Mouse (Mus musculus) gastrocnemius, postnatal 14 days (tissue): Measurements from ENCODE around the gene Pld4. TPM values are rescaled to one million over a fixed set of nuclear protein-coding genes. Genes with fewer than 3 reads are reported as not detected.

ENCODE experiments used
- DNase-seq: peaks from one replicate; pipeline ENCODE4 v3.0.0; 2021; ENCODE audit warnings: mixed read lengths
- intact Hi-C: fragments of 180-260 bp; cut with DNase I; formaldehyde crosslinking; loops from one replicate; pipeline ENCODE4 v1.15.1; 2025; ENCODE audit warnings: low total_unique reads
- total RNA-seq, 2 experiments: library from RNA; stranded (reverse); gene quantifications; 2 replicates each; pipeline ENCODE4 v1.2.3; 2021

Pld4 gene
- total RNA-seq, 2 experiments from 2014 or later: 3.2 to 4.1 TPM

DNA sequence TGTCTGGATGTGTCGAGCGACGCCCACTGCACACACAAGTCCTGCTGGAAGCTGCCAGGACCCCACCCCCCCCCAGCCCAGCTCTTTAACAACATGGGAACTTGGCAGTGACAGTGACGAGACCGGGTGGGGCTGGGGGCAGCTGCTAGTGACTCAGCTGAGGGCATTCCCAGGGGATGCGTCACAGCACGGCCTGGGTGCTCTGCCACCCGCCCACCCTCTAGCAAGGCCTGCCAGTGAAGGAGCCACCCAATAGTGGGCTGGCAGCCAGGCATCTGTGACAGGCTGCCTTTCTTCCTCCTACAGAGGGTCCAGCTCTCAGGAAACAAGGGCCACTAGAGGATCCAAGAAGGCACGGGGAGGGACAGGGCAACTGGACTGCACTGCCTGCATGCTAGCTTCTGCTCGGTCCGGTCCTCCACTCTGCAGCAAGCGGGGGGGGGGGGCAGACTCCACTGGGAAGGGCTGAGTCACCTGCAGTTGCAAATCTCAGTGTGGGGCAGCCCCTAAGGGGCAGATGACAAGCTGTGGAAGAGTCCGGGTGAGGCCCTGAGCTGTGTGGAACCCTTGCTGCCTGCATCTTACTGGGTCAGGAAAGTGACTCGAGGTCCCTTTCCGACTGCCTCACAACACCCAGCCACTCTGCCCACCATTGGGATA, 37.3 kb downstream of the Pld4 start:
- intact Hi-C loops: no loop called here
- peak; percentile 40 for DNase-seq

- DNase-seq: peak; percentile 41
Measured at GRCm38 (mm10) chr12:112798332-112798681, 37.9 kb downstream of the Pld4 start.

DNA sequence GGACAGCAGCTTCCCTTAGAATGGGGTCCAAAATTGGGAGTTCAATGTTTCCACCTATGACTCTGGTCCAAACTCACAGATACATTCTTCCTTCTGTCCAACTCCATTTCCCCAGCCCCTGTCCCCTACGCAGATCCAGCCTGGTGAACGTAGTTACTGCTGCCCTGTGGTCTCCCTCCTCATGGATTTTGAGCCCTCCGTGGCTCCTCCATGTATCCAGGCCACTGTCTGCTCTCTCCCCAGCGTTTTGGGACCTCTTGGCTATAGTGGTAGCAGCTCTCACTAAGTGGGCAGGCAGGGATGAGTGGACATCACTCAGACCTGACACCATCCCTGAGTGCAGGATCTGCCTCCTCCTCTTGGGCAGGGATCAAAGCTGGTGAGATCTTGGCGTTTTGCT, 38.3 kb downstream of the Pld4 start:
- intact Hi-C loops: no loop called here
- DNase-seq: no peak

More at GRCm38 (mm10) chr12:112798332-112798681, 37.9 kb downstream of the Pld4 start:
- intact Hi-C loops: no loop called here

DNA sequence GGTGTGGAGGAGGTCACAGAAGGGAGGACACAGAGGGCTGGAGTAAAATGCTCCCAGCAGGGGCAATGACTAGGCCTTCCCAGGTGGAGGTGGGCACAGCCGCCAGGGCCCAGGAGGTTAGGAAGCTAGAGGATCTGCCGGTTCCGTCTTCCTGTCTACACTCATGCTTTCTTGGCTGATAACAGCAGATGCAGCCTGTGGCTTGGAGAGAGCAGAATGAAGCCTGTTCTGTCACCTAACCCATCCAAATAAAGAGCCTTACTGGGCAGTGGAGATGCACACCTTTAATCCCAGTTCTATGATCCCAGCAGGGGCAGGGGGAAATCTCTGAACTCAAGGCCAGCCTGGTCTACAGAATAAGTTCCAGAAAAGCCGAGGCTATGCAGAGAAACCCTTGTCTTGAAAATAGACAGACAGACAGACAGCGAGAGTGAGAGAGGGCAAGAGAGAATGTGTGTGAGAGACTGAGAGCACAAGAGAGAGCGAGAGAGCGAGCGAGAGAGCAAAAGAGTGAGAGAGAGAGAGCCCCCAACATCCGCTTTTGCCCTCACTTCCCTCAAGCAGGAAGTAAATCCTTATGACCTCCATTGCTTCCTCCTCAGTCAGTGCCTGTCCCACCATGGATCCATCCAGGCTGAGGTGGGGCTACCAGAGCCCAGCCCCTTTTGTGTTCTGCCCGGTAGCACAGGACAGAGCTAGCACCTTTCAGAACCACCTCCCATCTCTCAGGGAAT, 38.9 kb downstream of the Pld4 start:
- intact Hi-C loops: no loop called here
- DNase-seq: peak; percentile 4

- peak; percentile 63 for DNase-seq
- intact Hi-C loops: loop anchor here (5.0 kb wide), 1 partner anchor 42 kb away; no protein-coding TSS in a partner anchor
Measured at GRCm38 (mm10) chr12:112800476-112800875, 40.0 kb downstream of the Pld4 start.

- peak; percentile 57 for DNase-seq
- intact Hi-C loops: loop anchor here (5.0 kb wide), 1 partner anchor 40 kb away; no protein-coding TSS in a partner anchor
Measured at GRCm38 (mm10) chr12:112801864-112802846, 41.7 kb downstream of the Pld4 start, which contains the start of gene Ahnak2. Gene Ahnak2 (minus strand): TSS chr12:112802657.

GRCm38 (mm10) chr12:112802917-112803316, 42.5 kb downstream of the Pld4 start:
- DNase-seq: peak; percentile 3
- intact Hi-C loops: loop anchor here (5.0 kb wide), 1 partner anchor 39 kb away; no protein-coding TSS in a partner anchor

- DNase-seq: no peak
- intact Hi-C loops: loop anchor here (5.0 kb wide), 1 partner anchor 38 kb away; no protein-coding TSS in a partner anchor
Measured at GRCm38 (mm10) chr12:112804046-112804445, 43.6 kb downstream of the Pld4 start.

- intact Hi-C loops: no loop called here
- DNase-seq: no peak
Measured at GRCm38 (mm10) chr12:112806044-112806443, 45.6 kb downstream of the Pld4 start.

- DNase-seq: peak; percentile 4
- intact Hi-C loops: no loop called here
Measured at GRCm38 (mm10) chr12:112807796-112808195, 47.3 kb downstream of the Pld4 start.

DNA sequence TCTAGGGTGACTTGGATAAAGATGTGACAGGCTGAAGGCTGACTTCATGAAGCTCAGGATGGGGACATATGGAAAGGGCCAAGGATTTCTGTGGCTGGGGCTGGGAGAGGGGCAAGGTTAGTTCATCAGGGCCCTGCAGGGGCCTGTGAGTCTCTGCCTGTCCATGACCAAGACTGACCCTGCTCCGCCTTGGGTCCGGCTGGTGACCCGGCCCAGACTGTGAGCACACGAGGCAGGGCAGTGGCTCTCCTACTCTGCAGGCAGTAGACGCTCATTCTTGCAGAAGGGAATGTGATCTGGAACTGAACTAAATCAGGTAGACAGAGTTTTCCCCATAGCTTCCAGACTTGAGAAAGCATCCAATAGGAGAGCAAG, 47.7 kb downstream of the Pld4 start:
- intact Hi-C loops: no loop called here
- peak; percentile 7 for DNase-seq

- peak; percentile 92 for DNase-seq
- intact Hi-C loops: no loop called here
Measured at GRCm38 (mm10) chr12:112808587-112809364, 48.3 kb downstream of the Pld4 start, which contains the start of gene Clba1. Gene Clba1 (plus strand): TSS chr12:112808937.

DNA sequence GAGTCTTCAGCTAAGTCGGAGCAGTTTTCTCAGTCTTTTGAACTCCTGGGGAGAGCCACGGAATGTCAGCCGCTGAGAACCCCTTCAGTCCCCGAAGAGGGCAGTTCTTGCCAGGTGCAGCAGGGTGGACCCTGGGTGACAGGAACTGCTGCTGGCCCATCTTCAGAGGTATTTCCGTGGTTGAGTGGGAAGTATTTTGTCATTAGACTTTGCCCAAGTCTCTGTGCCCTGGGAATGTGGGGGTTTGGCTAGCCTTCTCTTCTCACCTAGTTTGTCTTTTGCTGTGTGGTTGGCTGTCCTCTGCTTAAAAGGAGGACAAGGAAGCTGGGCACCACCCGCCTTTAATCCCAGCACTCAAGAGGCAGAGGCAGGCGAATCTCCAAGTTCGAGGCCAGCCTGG, 49.2 kb downstream of the Pld4 start:
- intact Hi-C loops: no loop called here

GRCm38 (mm10) chr12:112810092-112810885, 49.8 kb downstream of the Pld4 start:
- DNase-seq: no peak
- intact Hi-C loops: no loop called here

More for the DNA sequence above, 49.2 kb downstream of the Pld4 start:
- no peak for DNase-seq

DNA sequence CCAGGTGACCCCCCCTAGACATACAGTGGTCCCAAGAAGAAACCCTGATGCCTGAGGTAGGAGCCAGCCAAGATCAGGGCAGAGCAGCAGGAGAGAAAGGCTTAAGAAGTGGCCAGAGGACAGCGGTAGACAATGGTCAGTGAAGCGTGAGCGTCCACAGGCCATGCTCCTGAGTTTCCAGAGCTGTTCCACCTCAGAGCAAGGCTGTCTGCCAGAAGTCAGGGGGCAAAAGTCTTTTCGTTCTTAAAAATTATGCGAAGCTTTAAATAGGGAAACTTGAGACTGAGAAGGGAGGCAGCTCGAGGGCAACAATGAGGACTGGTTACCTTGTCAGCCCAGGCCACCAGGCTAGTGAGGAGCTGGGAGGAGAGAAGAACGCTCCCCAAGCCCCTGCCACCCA, 52.9 kb downstream of the Pld4 start:
- DNase-seq: no peak
- intact Hi-C loops: no loop called here

DNA sequence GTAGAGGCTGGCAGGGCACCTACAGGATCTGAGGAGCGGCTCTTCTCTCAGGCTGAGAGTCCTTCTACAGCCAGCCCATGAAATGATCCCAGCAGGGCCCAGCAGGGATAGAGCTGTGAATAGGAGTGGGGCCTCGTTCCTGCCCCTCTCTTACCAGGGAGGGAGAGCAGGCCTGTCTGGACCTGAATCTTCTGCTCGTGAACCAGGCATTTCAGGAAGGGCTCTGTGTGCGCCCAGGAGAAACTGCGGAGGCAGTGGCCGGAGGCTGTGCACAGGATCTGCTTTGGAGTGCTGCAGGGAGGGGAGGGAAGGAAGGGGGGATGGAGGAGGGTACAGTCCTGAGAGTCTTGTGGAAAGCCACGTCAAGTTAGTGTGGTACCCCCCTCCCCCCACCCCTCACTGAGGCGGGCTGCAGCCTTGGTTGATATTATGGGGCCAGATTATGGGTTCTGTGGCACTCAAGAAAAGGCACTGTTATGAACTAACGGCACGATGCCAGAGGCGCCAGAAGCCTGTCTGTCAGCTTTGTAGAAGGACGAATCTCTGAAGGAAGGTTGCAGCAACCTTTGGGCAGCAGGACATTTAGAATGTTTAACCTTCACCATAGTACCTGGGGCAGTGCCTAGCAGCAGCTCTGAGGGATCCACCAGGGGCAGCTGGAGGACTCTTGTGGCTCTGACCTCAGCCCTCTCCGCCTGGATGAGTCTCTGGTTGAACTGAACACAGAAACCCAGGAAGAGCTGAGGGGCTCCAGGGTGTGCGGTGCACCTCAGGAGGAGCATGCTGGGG, 54.4 kb downstream of the Pld4 start:
- no peak for DNase-seq
- intact Hi-C loops: no loop called here

DNA sequence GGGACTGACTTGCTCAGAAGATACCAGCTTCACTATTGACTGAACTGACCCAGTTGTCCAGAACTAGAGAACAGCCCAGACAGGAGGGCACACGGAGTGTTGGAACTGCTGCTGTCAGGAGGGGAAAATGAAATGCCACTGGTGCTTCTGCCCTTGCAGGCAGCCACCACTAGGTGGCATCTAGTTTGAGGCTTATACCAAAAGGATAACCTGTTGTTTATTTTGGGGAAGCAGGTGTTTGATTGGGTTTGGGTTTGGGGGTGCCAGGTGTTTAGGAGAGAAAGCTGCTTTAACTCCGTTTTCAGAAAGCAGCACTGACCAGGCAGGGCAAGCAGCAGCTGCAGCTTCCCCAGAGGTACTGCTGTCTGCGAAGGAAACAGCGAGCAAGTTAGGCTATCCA, 55.8 kb downstream of the Pld4 start:
- DNase-seq: no peak

More for the DNA sequence above, 55.8 kb downstream of the Pld4 start:
- intact Hi-C loops: no loop called here
